Mouse (Mus musculus): Measurements from ENCODE around the gene Lmo7. TPM values are rescaled to one million over a fixed set of nuclear protein-coding genes. Genes with fewer than 3 reads are reported as not detected.

The Lmo7 gene
- polyA plus RNA-seq, 1 experiment: 142 TPM

GRCm38 (mm10) chr14:101746635-101747034 is 16.9 kb downstream of the Lmo7 start:
- WGBS: 75% methylated on average over 3 of the region's 3 CpGs
- H3K4me3 ChIP-seq (replicated peaks; ENCODE audit: extremely low read depth, low read depth, low read length): no peak overlapping the region
- TF ChIP-seq CTCF (IDR thresholded peaks at IDR 0.05; ENCODE audit: insufficient read depth, low read length) (no peak), POLR2A (IDR thresholded peaks at IDR 0.05; ENCODE audit: borderline replicate concordance, extremely low read depth, low read depth, low read length) (no peak)
- no peak for DNase-seq
- H3K4me1 ChIP-seq (ENCODE audit: control insufficient read depth, insufficient read depth, low read length): no peaks in the 10 kb centered on the region

DNA sequence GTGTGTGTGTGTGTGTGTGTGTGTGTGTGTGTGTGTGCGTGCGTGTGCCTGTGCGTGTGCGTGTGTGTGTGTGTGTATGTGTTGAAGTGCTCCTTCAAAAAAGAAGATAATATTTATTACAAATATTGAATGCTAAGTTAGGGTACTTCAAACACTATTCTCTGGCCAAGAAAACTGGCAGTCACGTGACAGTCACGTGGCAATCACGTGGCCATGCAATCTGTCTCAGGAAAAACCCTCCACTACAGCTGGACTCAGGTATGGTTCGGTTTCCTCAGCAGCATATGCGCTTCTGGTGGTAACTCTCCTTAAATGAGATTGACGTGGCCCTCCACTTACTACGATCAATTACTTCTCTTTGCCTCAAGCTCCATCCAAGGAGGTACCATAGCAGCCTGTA is 18.1 kb downstream of the Lmo7 start:
- DNase-seq: no peak
- no peak for TF ChIP-seq POLR2A (IDR thresholded peaks at IDR 0.05; ENCODE audit: borderline replicate concordance, extremely low read depth, low read depth, low read length)
- TF ChIP-seq CTCF (IDR thresholded peaks at IDR 0.05; ENCODE audit: insufficient read depth, low read length): no peak
- Histone ChIP-seq H3K4me3 (replicated peaks; ENCODE audit: extremely low read depth, low read depth, low read length) (no peak overlapping the region), H3K4me1 (ENCODE audit: control insufficient read depth, insufficient read depth, low read length) (no peaks in the 10 kb centered on the region)
- WGBS: 93% methylated on average over 11 of the region's 11 CpGs

GRCm38 (mm10) chr14:101748436-101748835 is 18.7 kb downstream of the Lmo7 start:
- Histone ChIP-seq H3K4me3 (replicated peaks; ENCODE audit: extremely low read depth, low read depth, low read length) (no peak overlapping the region), H3K4me1 (ENCODE audit: control insufficient read depth, insufficient read depth, low read length) (no peaks in the 10 kb centered on the region)
- TF ChIP-seq POLR2A (IDR thresholded peaks at IDR 0.05; ENCODE audit: borderline replicate concordance, extremely low read depth, low read depth, low read length) (no peak), CTCF (IDR thresholded peaks at IDR 0.05; ENCODE audit: insufficient read depth, low read length) (no peak)
- DNase-seq: no peak
- 84% methylated on average over 7 of the region's 7 CpGs for WGBS

DNA sequence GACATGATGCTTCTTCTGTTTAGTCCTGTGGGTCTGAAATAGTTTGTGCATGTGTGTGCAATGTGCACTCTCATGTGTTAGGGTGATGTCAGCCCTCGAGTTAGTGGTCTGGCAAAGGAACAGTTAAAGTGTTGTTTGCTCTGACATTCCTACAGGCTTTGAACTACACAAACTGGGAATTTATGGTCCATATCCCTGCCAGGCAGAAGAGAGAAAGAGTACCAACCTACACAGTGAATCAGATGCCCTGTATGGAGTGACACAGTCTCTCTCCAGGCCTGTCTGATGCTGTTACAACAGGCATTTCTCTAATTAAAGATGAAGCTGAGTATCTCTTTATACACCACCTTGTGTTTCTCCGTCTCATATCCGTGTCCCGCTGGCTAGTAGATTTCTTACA is 21.2 kb downstream of the Lmo7 start:
- 85% methylated on average over 4 of the region's 4 CpGs for WGBS
- Histone ChIP-seq H3K4me3 (replicated peaks; ENCODE audit: extremely low read depth, low read depth, low read length) (no peak overlapping the region), H3K4me1 (ENCODE audit: control insufficient read depth, insufficient read depth, low read length) (no peaks in the 10 kb centered on the region)
- DNase-seq: no peak
- TF ChIP-seq POLR2A (IDR thresholded peaks at IDR 0.05; ENCODE audit: borderline replicate concordance, extremely low read depth, low read depth, low read length) (no peak), CTCF (IDR thresholded peaks at IDR 0.05; ENCODE audit: insufficient read depth, low read length) (no peak)

DNA sequence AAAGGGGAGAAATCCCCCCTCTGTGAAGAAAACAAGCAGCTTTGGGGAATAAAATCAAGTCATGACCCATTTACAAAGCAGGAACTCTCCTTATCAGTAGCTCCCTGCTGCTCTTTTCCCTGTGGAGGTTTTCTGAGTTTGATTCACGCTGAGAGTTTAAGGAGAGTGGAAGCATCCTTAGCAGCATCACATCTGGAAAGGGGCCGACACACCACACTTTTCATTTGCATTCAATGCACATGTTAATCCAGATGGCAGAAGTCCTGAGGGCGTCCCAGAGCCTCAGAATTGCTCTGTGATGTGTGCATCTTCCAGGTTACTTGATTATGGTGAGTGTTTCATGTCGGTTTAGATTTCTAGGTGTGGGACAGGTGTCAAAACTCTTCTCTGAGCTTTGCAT is 25.7 kb downstream of the Lmo7 start:
- WGBS: 45% methylated on average over 4 of the region's 4 CpGs
- H3K4me3 ChIP-seq (replicated peaks; ENCODE audit: extremely low read depth, low read depth, low read length): no peak overlapping the region
- no peak for DNase-seq
- H3K4me1 ChIP-seq (ENCODE audit: control insufficient read depth, insufficient read depth, low read length): no peaks in the 10 kb centered on the region
- TF ChIP-seq POLR2A (IDR thresholded peaks at IDR 0.05; ENCODE audit: borderline replicate concordance, extremely low read depth, low read depth, low read length) (no peak), CTCF (IDR thresholded peaks at IDR 0.05; ENCODE audit: insufficient read depth, low read length) (no peak)

DNA sequence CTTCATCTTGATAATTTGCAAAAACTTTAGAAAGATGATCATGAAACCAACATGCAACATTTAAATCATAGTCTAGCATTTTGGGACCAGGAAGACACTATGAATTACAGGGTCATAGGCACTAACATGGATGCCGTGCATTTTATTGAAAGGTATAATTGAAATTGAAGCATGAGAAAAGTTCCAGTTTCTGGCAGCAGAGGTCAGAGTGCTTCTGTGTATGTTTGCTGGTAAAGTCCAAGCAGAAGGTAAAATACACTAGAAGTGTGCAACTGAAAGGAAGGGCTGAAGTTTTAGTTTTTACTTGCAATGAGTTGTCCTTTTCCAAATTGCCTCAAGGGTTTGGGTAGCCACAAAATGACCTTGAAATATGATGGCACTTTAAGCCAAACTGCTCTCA is 32.5 kb downstream of the Lmo7 start:
- Histone ChIP-seq H3K4me3 (replicated peaks; ENCODE audit: extremely low read depth, low read depth, low read length) (no peak overlapping the region), H3K4me1 (ENCODE audit: control insufficient read depth, insufficient read depth, low read length) (no peaks in the 10 kb centered on the region)
- no peak for TF ChIP-seq POLR2A (IDR thresholded peaks at IDR 0.05; ENCODE audit: borderline replicate concordance, extremely low read depth, low read depth, low read length)
- no peak for TF ChIP-seq CTCF (IDR thresholded peaks at IDR 0.05; ENCODE audit: insufficient read depth, low read length)
- 30% methylated on average over 1 of the region's 1 CpGs for WGBS
- no peak for DNase-seq

GRCm38 (mm10) chr14:101763762-101764295 is 34.1 kb downstream of the Lmo7 start:
- WGBS: 34% methylated on average over 3 of the region's 3 CpGs
- H3K4me3 ChIP-seq (replicated peaks; ENCODE audit: extremely low read depth, low read depth, low read length): no peak overlapping the region
- no peaks in the 10 kb centered on the region for H3K4me1 ChIP-seq (ENCODE audit: control insufficient read depth, insufficient read depth, low read length)
- DNase-seq: no peak
- TF ChIP-seq POLR2A (IDR thresholded peaks at IDR 0.05; ENCODE audit: borderline replicate concordance, extremely low read depth, low read depth, low read length) (no peak), CTCF (IDR thresholded peaks at IDR 0.05; ENCODE audit: insufficient read depth, low read length) (no peak)

- Histone ChIP-seq H3K4me1 (ENCODE audit: control insufficient read depth, insufficient read depth, low read length) (no peaks in the 10 kb centered on the region), H3K4me3 (replicated peaks; ENCODE audit: extremely low read depth, low read depth, low read length) (no peak overlapping the region)
- WGBS: 63% methylated on average over 5 of the region's 5 CpGs
- DNase-seq: no peak
- TF ChIP-seq POLR2A (IDR thresholded peaks at IDR 0.05; ENCODE audit: borderline replicate concordance, extremely low read depth, low read depth, low read length) (no peak), CTCF (IDR thresholded peaks at IDR 0.05; ENCODE audit: insufficient read depth, low read length) (no peak)
Measured at GRCm38 (mm10) chr14:101771336-101771735, 41.6 kb downstream of the Lmo7 start.

DNA sequence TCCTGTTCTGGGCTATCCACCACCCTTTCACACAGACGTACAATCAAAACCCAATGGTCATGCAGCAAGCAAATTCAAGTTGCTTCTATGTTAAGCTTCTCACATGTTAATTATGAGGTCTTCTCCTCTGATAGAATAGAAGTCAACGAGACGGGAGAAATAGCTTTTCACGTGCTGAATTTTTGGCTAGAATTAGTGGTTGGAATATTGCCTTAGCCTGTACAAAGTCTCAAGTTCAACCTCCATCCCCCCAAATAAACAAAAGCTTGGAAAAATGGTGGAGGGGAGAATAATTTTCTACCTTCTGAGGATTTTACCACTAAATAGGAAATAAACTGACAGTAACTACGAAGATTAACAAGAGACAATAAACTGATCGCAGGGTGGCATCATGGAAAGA is 42.0 kb downstream of the Lmo7 start:
- TF ChIP-seq POLR2A (IDR thresholded peaks at IDR 0.05; ENCODE audit: borderline replicate concordance, extremely low read depth, low read depth, low read length) (no peak), CTCF (IDR thresholded peaks at IDR 0.05; ENCODE audit: insufficient read depth, low read length) (no peak)
- no peaks in the 10 kb centered on the region for H3K4me1 ChIP-seq (ENCODE audit: control insufficient read depth, insufficient read depth, low read length)
- WGBS: 92% methylated on average over 6 of the region's 6 CpGs
- no peak for DNase-seq
- no peak overlapping the region for H3K4me3 ChIP-seq (replicated peaks; ENCODE audit: extremely low read depth, low read depth, low read length)

DNA sequence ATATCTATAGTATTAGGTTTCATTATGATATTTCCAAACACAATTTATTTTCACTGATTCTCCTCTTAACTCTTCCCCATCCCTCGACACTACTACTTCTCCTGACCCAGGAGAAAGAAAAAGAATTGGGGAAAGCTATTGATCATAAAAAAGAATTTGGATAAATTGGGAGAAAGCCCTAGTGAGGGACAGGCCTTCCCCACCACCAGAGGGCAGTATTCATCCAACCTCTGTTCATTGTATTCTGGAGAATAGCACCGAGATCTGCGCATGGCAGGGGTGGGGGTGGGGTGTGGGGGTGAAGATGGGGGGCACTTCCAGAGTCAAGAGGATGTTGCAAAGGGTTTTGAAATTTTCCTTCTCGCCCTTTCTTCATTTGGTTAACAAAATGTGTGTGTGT is 44.9 kb downstream of the Lmo7 start:
- TF ChIP-seq POLR2A (IDR thresholded peaks at IDR 0.05; ENCODE audit: borderline replicate concordance, extremely low read depth, low read depth, low read length) (no peak), CTCF (IDR thresholded peaks at IDR 0.05; ENCODE audit: insufficient read depth, low read length) (peak; percentile 55)
- WGBS: 36% methylated on average over 4 of the region's 4 CpGs
- DNase-seq: no peak
- Histone ChIP-seq H3K4me1 (ENCODE audit: control insufficient read depth, insufficient read depth, low read length) (no peaks in the 10 kb centered on the region), H3K4me3 (replicated peaks; ENCODE audit: extremely low read depth, low read depth, low read length) (no peak overlapping the region)
